Mouse (Mus musculus): ENCODE data around the gene Rad51. TPM values are rescaled to one million over a fixed set of nuclear protein-coding genes. Genes with fewer than 3 reads are reported as not detected.

The Rad51 gene
- polyA plus RNA-seq, 2 experiments from 2014 or later = 9.9 to 12.3 TPM

- ATAC-seq = no peak
These were observed 52.8 kb downstream of the Rad51 start for GRCm38 (mm10) chr2:119165401-119165800.

GRCm38 (mm10) chr2:119166901-119167865, 54.6 kb downstream of the Rad51 start, which contains the start of gene Gchfr:
Gene Gchfr (plus strand): TSS chr2:119167773.
- ATAC-seq = peak; percentile 52

- ATAC-seq = no peak
These were observed 55.3 kb downstream of the Rad51 start for GRCm38 (mm10) chr2:119167866-119168256.

- ATAC-seq = no peak
These were observed 57.7 kb downstream of the Rad51 start for GRCm38 (mm10) chr2:119170282-119170681.

- no peak for ATAC-seq
These were observed 59.0 kb downstream of the Rad51 start for GRCm38 (mm10) chr2:119171574-119171973.

GRCm38 (mm10) chr2:119172446-119172845, 59.9 kb downstream of the Rad51 start:
- no peak for ATAC-seq

GRCm38 (mm10) chr2:119172862-119173576, 60.4 kb downstream of the Rad51 start:
- no peak for ATAC-seq

GRCm38 (mm10) chr2:119173991-119174651, 61.5 kb downstream of the Rad51 start, which contains the start of gene Gm14137:
Gene Gm14137 (plus strand): TSS chr2:119174509.
- ATAC-seq = no peak

GRCm38 (mm10) chr2:119174866-119175265, 62.3 kb downstream of the Rad51 start:
- no peak for ATAC-seq

- ATAC-seq = no peak
These were observed 63.0 kb downstream of the Rad51 start for GRCm38 (mm10) chr2:119175614-119176013.

GRCm38 (mm10) chr2:119176761-119177160, 64.2 kb downstream of the Rad51 start:
- ATAC-seq = no peak

- no peak for ATAC-seq
These were observed 64.9 kb downstream of the Rad51 start for GRCm38 (mm10) chr2:119177384-119177939.

- ATAC-seq = no peak
These were observed 70.3 kb downstream of the Rad51 start for GRCm38 (mm10) chr2:119182914-119183313.

- ATAC-seq = peak; percentile 91
These were observed 76.6 kb downstream of the Rad51 start for GRCm38 (mm10) chr2:119189029-119189710.

- ATAC-seq = no peak
These were observed 78.4 kb downstream of the Rad51 start for GRCm38 (mm10) chr2:119190969-119191368.

GRCm38 (mm10) chr2:119194140-119194539, 81.5 kb downstream of the Rad51 start:
- ATAC-seq = no peak

GRCm38 (mm10) chr2:119196316-119197108, 83.9 kb downstream of the Rad51 start:
- no peak for ATAC-seq

Data from activated CD4-positive, CD25-positive, alpha-beta regulatory T cell, adult 4 months (primary cell).